Mouse (Mus musculus) hindbrain, postnatal 0 days (tissue): ENCODE data around the gene Clec2h. TPM values are rescaled to one million over a fixed set of nuclear protein-coding genes. Genes with fewer than 3 reads are reported as not detected.

ENCODE experiments used
- ATAC-seq: fragments of 200-750 bp; cut with Nextera tagmentation; 2 replicates; pipeline ENCODE4 v1.8.0; 2017; ENCODE audit warnings: mild to moderate bottlenecking, moderate TSS enrichment, moderate library complexity
- DNase-seq: peaks from one replicate; pipeline ENCODE4 v3.0.0-alpha.2; 2015; ENCODE audit warnings: low spot score
- H3K27ac ChIP-seq: fragments of 300-500 bp; sonication (generic); 2 replicates; pipeline ENCODE4 v1.5.1; 2014; ENCODE audit warnings: mild to moderate bottlenecking
- H3K27me3 ChIP-seq: fragments of 300-500 bp; sonication (generic); 2 replicates; pipeline ENCODE4 v1.6.1; 2014; ENCODE audit warnings: low read length, mixed read lengths; ENCODE audit not compliant: insufficient read depth
- H3K36me3 ChIP-seq: fragments of 300-500 bp; sonication (generic); 2 replicates; pipeline ENCODE4 v1.6.1; 2014; ENCODE audit warnings: low read length, mixed read lengths; ENCODE audit not compliant: insufficient read depth
- H3K4me1 ChIP-seq: fragments of 300-500 bp; sonication (generic); 2 replicates; pipeline ENCODE4 v1.6.1; 2014; ENCODE audit warnings: antibody characterized with exemption, low read length, mixed read lengths; ENCODE audit not compliant: insufficient read depth
- H3K4me2 ChIP-seq: fragments of 300-500 bp; sonication (generic); 2 replicates; pipeline ENCODE4 v1.6.1; 2014; ENCODE audit warnings: low read depth, mild to moderate bottlenecking, low read length, moderate library complexity, mixed read lengths
- H3K4me3 ChIP-seq: fragments of 300-500 bp; sonication (generic); 2 replicates; pipeline ENCODE4 v1.5.1; 2014; ENCODE audit warnings: low read length
- H3K9ac ChIP-seq: fragments of 300-500 bp; sonication (generic); replicated peaks from 2 replicates; pipeline ENCODE4 v1.6.1; 2014; ENCODE audit warnings: mild to moderate bottlenecking, low read length, moderate library complexity, mixed read lengths
- H3K9me3 ChIP-seq: fragments of 300-500 bp; sonication (generic); 2 replicates; pipeline ENCODE4 v1.6.1; 2016; ENCODE audit warnings: low read length, mixed read lengths
- CTCF ChIP-seq: IDR thresholded peaks from 2 replicates; pipeline ENCODE4 v1.5.1; 2016; ENCODE audit warnings: antibody characterized with exemption, control low read depth, low read depth
- WGBS: fragments of 180-500 bp; shearing (Covaris S2); extraction: QIAGEN DNeasy Blood & Tissue Kit; methylation state at CpG from one replicate; pipeline ENCODE4 v1.1.7; 2014; 5-methylcytosine and 5-hydroxymethylcytosine counted together
- polyA plus RNA-seq: library from polyadenylated mRNA; unstranded; fragments of >200 nt; fragmentation: Nextera tagmentation; extraction: Ambion mirVana; gene quantifications from 2 replicates; pipeline ENCODE4 v1.2.1, GENCODE M21; 2015
- total RNA-seq: library from RNA; depleted of rRNA; stranded (reverse); fragments of >200 nt; gene quantifications from 2 replicates; pipeline ENCODE4 v1.2.3, GENCODE M21; 2014; rRNA removed

Clec2h gene
- total and polyA plus RNA-seq, 2 experiments from 2014 or later, result not detected

- no peak for DNase-seq
- WGBS, result 94% methylated on average over 1 of the region's 1 CpGs
- H3K9ac ChIP-seq, result no peak overlapping the region
- H3K27ac ChIP-seq, result no peak overlapping the region
- no peak overlapping the region for H3K4me2 ChIP-seq
- no peaks in the 10 kb centered on the region for H3K27me3 ChIP-seq
- no peaks in the 10 kb centered on the region for H3K9me3 ChIP-seq
- H3K36me3 ChIP-seq, result no peaks in the 10 kb centered on the region
- H3K4me1 ChIP-seq, result no peaks in the 10 kb centered on the region
- ATAC-seq, result no peak
- TF ChIP-seq CTCF, result no peak
- no peak overlapping the region for H3K4me3 ChIP-seq
Measured at GRCm38 (mm10) chr6:128652938-128653337, 9.2 kb upstream of the Clec2h start.

- Histone ChIP-seq H3K9ac (no peak overlapping the region), H3K36me3 (no peaks in the 10 kb centered on the region), H3K27ac (no peak overlapping the region), H3K9me3 (no peaks in the 10 kb centered on the region), H3K4me3 (no peak overlapping the region), H3K27me3 (no peaks in the 10 kb centered on the region), H3K4me1 (no peaks in the 10 kb centered on the region), H3K4me2 (no peak overlapping the region)
- 93% methylated on average over 1 of the region's 1 CpGs for WGBS
- TF ChIP-seq CTCF, result no peak
- ATAC-seq, result no peak
- DNase-seq, result no peak
Measured at GRCm38 (mm10) chr6:128661249-128661648, 936 bp upstream of the Clec2h start.

DNA sequence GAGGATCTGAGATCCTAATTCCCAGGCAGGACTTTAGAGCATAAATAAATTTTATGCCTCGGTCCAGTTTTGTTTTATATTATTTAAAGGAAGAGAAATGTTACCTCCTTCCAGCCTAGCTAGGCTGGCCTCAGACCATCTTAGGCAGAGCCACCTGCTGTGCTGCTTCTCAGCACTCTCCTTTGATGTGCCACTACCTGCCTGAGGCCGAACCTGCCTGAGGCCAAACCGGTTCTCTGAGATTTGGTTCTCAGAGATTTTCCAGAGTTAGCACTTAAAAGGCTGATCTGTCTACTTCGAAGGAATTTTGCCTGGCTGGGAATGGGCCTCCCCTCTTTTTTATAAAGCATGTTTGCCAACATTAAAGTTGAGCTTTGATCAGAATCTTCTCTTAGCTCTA is 7.8 kb downstream of the Clec2h start:
- DNase-seq (no peak), ATAC-seq (no peak)
- Histone ChIP-seq H3K4me3 (no peak overlapping the region), H3K4me2 (no peak overlapping the region), H3K36me3 (no peaks in the 10 kb centered on the region), H3K4me1 (no peaks in the 10 kb centered on the region), H3K9me3 (no peaks in the 10 kb centered on the region), H3K27me3 (no peaks in the 10 kb centered on the region), H3K9ac (no peak overlapping the region), H3K27ac (no peak overlapping the region)
- 59% methylated on average over 4 of the region's 4 CpGs for WGBS
- no peak for TF ChIP-seq CTCF

DNA sequence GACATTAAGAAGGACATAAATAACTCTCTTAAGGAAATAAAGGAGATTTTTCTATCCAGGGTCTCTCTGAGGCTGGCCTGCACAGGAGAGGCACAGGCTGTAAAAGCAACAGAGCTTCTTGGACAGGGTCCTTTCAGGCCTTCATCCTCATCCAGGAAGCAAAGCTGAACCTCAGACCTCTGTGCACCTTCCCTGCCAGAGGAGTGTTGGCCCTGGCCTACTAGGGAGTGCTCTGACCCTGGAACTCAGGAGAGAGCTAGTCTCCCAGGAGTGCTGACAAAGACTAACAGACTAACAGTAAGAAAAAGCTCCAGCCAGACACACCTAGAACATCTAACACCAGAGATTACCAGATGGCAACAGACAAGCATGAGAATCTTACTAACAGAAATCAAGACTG is 17.4 kb downstream of the Clec2h start:
- TF ChIP-seq CTCF, result no peak
- Histone ChIP-seq H3K4me1 (no peaks in the 10 kb centered on the region), H3K27ac (no peak overlapping the region), H3K9me3 (no peaks in the 10 kb centered on the region), H3K36me3 (no peaks in the 10 kb centered on the region), H3K4me2 (no peak overlapping the region), H3K4me3 (no peak overlapping the region), H3K9ac (no peak overlapping the region), H3K27me3 (no peaks in the 10 kb centered on the region)
- DNase-seq (no peak), ATAC-seq (no peak)

- Histone ChIP-seq H3K4me3 (no peak overlapping the region), H3K27me3 (no peaks in the 10 kb centered on the region), H3K27ac (no peak overlapping the region), H3K36me3 (no peaks in the 10 kb centered on the region), H3K9ac (no peak overlapping the region), H3K9me3 (no peaks in the 10 kb centered on the region), H3K4me2 (no peak overlapping the region), H3K4me1 (no peaks in the 10 kb centered on the region)
- no peak for DNase-seq
- no peak for TF ChIP-seq CTCF
- 91% methylated on average over 3 of the region's 3 CpGs for WGBS
- no peak for ATAC-seq
Measured at GRCm38 (mm10) chr6:128701691-128702090, 39.5 kb downstream of the Clec2h start.

- Histone ChIP-seq H3K9me3 (no peaks in the 10 kb centered on the region), H3K4me1 (no peaks in the 10 kb centered on the region), H3K4me3 (no peak within 1 kb of the TSS), H3K9ac (no peak within 1 kb of the TSS), H3K27ac (no peak within 1 kb of the TSS), H3K4me2 (no peak within 1 kb of the TSS), H3K36me3 (no peaks in the 10 kb centered on the region), H3K27me3 (no peaks in the 10 kb centered on the region)
- ATAC-seq (no peak), DNase-seq (no peak)
- TF ChIP-seq CTCF, result no peak
- 88% methylated on average over 4 of the region's 4 CpGs for WGBS
Measured at GRCm38 (mm10) chr6:128722959-128723358, 60.8 kb downstream of the Clec2h start, which contains the start of gene Klrb1. Gene Klrb1 (minus strand): TSS chr6:128723059.

Other genes starting within 250 kb of the Clec2h start
- gene Itfg2, start 237.5 kb upstream of the Clec2h start, total RNA-seq, result 33.7 and 80.8 TPM in 2 replicates
- 34.0 and 34.1 TPM in 2 replicates for gene Itfg2, start 237.5 kb upstream of the Clec2h start, polyA plus RNA-seq
- gene Fkbp4, start 223.7 kb upstream of the Clec2h start, total RNA-seq, result 161 and 164 TPM in 2 replicates
- 238 and 246 TPM in 2 replicates for gene Fkbp4, start 223.7 kb upstream of the Clec2h start, polyA plus RNA-seq
- gene Pzp, start 135.7 kb upstream of the Clec2h start, total RNA-seq, result 0.14 TPM in 1 of 2 replicates, not detected in the other
- gene Pzp, start 135.7 kb upstream of the Clec2h start, polyA plus RNA-seq, result 0.03 and 0.18 TPM in 2 replicates
- 0.79 and 1.6 TPM in 2 replicates for gene A2ml1, start 80.8 kb upstream of the Clec2h start, total RNA-seq
- 13.2 and 13.8 TPM in 2 replicates for gene A2ml1, start 80.8 kb upstream of the Clec2h start, polyA plus RNA-seq
- gene Klrb1a, start 38.9 kb upstream of the Clec2h start, total RNA-seq, result not detected in 2 replicates
- gene Klrb1a, start 38.9 kb upstream of the Clec2h start, polyA plus RNA-seq, result not detected in 2 replicates
- 0.31 and 1.9 TPM in 2 replicates for gene Klrb1, start 60.7 kb downstream of the Clec2h start, total RNA-seq
- 1.1 and 1.2 TPM in 2 replicates for gene Klrb1, start 60.7 kb downstream of the Clec2h start, polyA plus RNA-seq
- gene Klrb1c, start 126.8 kb downstream of the Clec2h start, total RNA-seq, result 0.10 TPM in 1 of 2 replicates, not detected in the other
- 0.13 and 0.14 TPM in 2 replicates for gene Klrb1c, start 126.8 kb downstream of the Clec2h start, polyA plus RNA-seq
- not detected in 2 replicates for gene Gm44511, start 163.9 kb downstream of the Clec2h start, total RNA-seq
- not detected in 2 replicates for gene Gm44511, start 163.9 kb downstream of the Clec2h start, polyA plus RNA-seq
- gene Klrb1b, start 163.9 kb downstream of the Clec2h start, total RNA-seq, result not detected in 2 replicates
- not detected in 2 replicates for gene Klrb1b, start 163.9 kb downstream of the Clec2h start, polyA plus RNA-seq
- not detected in 2 replicates for gene Clec2i, start 225.2 kb downstream of the Clec2h start, total RNA-seq
- 0.06 and 0.08 TPM in 2 replicates for gene Clec2i, start 225.2 kb downstream of the Clec2h start, polyA plus RNA-seq
- 0.61 TPM in 1 of 2 replicates, not detected in the other for gene BC035044, start 228.7 kb downstream of the Clec2h start, total RNA-seq
- 0.39 and 0.88 TPM in 2 replicates for gene BC035044, start 228.7 kb downstream of the Clec2h start, polyA plus RNA-seq